In genomic region chr12:65931848-65932247, GRCm38 (mm10) we compare ENCODE assay signal across 14 mouse cellular contexts.
DNase-seq lines count a peak whose midpoint lies in the region; ATAC-seq and TF ChIP-seq lines count a peak whose summit lies in the region.
"Had no signal": no experiment of that assay in that cellular context is flagged by ENCODE, and none has a peak within 500 bp of the region (broad histone marks: within the 10 kb centered on the region; RNA-seq: fewer than 3 reads in every experiment).

No protein-coding gene starts in this region.

- WGBS in heart, adult 2 months, result 27% methylated on average over 4 of the region's 4 CpGs
- WGBS in heart, embryonic 10.5 days, result 44% methylated on average over 4 of the region's 4 CpGs
- WGBS in midbrain, embryonic 16.5 days, result 18% methylated on average over 4 of the region's 4 CpGs
- 33% methylated on average over 4 of the region's 4 CpGs for WGBS in midbrain, embryonic 13.5 days

- 0 out of 2 replicates have a peak, but pooled peaks have one; percentile 67 for ATAC-seq in midbrain, embryonic 16.5 days
- no peak for ATAC-seq in midbrain, embryonic 13.5 days

- no peak overlapping the region for H3K27ac ChIP-seq in heart, adult 2 months
- H3K27ac ChIP-seq in heart, embryonic 10.5 days, result no peak overlapping the region
- H3K27ac ChIP-seq in midbrain, embryonic 16.5 days (ENCODE audit: low read length), result no peak overlapping the region
- no peak overlapping the region for H3K27ac ChIP-seq in midbrain, embryonic 13.5 days
- H3K27ac ChIP-seq: embryonic facial prominence, embryonic 12.5 days; hindbrain, embryonic 15.5 days; limb, embryonic 15.5 days; macrophage had no signal

- no peaks in the 10 kb centered on the region for H3K79me2 ChIP-seq in heart, adult 2 months (replicated peaks; ENCODE audit: control insufficient read depth, insufficient read depth, low read length)

- H3K9me3 ChIP-seq in heart, embryonic 10.5 days, result no peaks in the 10 kb centered on the region
- no peaks in the 10 kb centered on the region for H3K9me3 ChIP-seq in midbrain, embryonic 16.5 days (replicated peaks; ENCODE audit: control insufficient read depth, low read length, poor library complexity, severe bottlenecking)
- H3K9me3 ChIP-seq in midbrain, embryonic 13.5 days, result no peaks in the 10 kb centered on the region
- H3K9me3 ChIP-seq: embryonic facial prominence, embryonic 12.5 days; G1E; hindbrain, embryonic 15.5 days; limb, embryonic 15.5 days had no signal

- no peaks in the 10 kb centered on the region for H3K4me1 ChIP-seq in heart, adult 2 months (ENCODE audit: control insufficient read depth, insufficient read depth, low read length)
- H3K4me1 ChIP-seq in heart, embryonic 10.5 days, result no peaks in the 10 kb centered on the region
- H3K4me1 ChIP-seq in midbrain, embryonic 16.5 days (ENCODE audit: control insufficient read depth, insufficient read depth, low read length), result no peaks in the 10 kb centered on the region
- no peaks in the 10 kb centered on the region for H3K4me1 ChIP-seq in midbrain, embryonic 13.5 days (replicated peaks)
- H3K4me1 ChIP-seq: embryonic facial prominence, embryonic 12.5 days; hindbrain, embryonic 15.5 days; limb, embryonic 15.5 days had no signal

- H3K4me3 ChIP-seq in heart, adult 2 months, result no peak overlapping the region
- no peak overlapping the region for H3K4me3 ChIP-seq in heart, embryonic 10.5 days
- H3K4me3 ChIP-seq in midbrain, embryonic 16.5 days (ENCODE audit: low read depth, low read length), result no peak overlapping the region
- H3K4me3 ChIP-seq in midbrain, embryonic 13.5 days (replicated peaks), result no peak overlapping the region
- H3K4me3 ChIP-seq: embryonic facial prominence, embryonic 12.5 days; hindbrain, embryonic 15.5 days; limb, embryonic 15.5 days had no signal

- no peak for DNase-seq in heart, adult 2 months
- no peak for DNase-seq in heart, embryonic 10.5 days (ENCODE audit: low spot score)
- peak; percentile 49 for DNase-seq in embryo, embryonic 11 days
- DNase-seq in retina, embryonic 14.5 days (ENCODE audit: low spot score), result peak; percentile 67
- DNase-seq in gastrocnemius, postnatal 4 days (ENCODE audit: low spot score in 2 of 2), result no peak
- no peak for DNase-seq in adrenal gland, postnatal 25 days
- DNase-seq: adrenal gland, postnatal 10 days had no signal

- no peak overlapping the region for H3K4me2 ChIP-seq in midbrain, embryonic 16.5 days (ENCODE audit: low read length)
- H3K4me2 ChIP-seq in midbrain, embryonic 13.5 days (replicated peaks), result no peak overlapping the region
- H3K4me2 ChIP-seq: hindbrain, embryonic 15.5 days; limb, embryonic 15.5 days had no signal

- no peak for TF ChIP-seq EP300 in heart, adult 2 months (IDR thresholded peaks at IDR 0.05; ENCODE audit: insufficient read depth, low read depth, low read length)

- no peak overlapping the region for H3K9ac ChIP-seq in heart, adult 2 months (ENCODE audit: low read depth, low read length)
- H3K9ac ChIP-seq in midbrain, embryonic 16.5 days (ENCODE audit: low read depth, low read length), result no peak overlapping the region
- no peak overlapping the region for H3K9ac ChIP-seq in midbrain, embryonic 13.5 days (replicated peaks)
- H3K9ac ChIP-seq: embryonic facial prominence, embryonic 12.5 days; hindbrain, embryonic 15.5 days; limb, embryonic 15.5 days had no signal

- H3K27me3 ChIP-seq in heart, adult 2 months (ENCODE audit: control insufficient read depth, insufficient read depth, low read length), result no peaks in the 10 kb centered on the region
- H3K27me3 ChIP-seq in heart, embryonic 10.5 days (ENCODE audit: insufficient read depth, poor library complexity, severe bottlenecking), result no peaks in the 10 kb centered on the region
- H3K27me3 ChIP-seq in midbrain, embryonic 16.5 days (ENCODE audit: control insufficient read depth, insufficient read depth, low read depth, low read length), result no peaks in the 10 kb centered on the region
- H3K27me3 ChIP-seq in midbrain, embryonic 13.5 days, result no peaks in the 10 kb centered on the region
- H3K27me3 ChIP-seq: embryonic facial prominence, embryonic 12.5 days; hindbrain, embryonic 15.5 days; limb, embryonic 15.5 days had no signal

- 0 out of 2 replicates have a peak, but pooled peaks have one; percentile 12 for TF ChIP-seq CTCF in heart, adult 2 months (IDR thresholded peaks at IDR 0.05)

- H3K36me3 ChIP-seq in heart, adult 2 months (ENCODE audit: control insufficient read depth, insufficient read depth, low read length), result no peaks in the 10 kb centered on the region
- H3K36me3 ChIP-seq in heart, embryonic 10.5 days, result no peaks in the 10 kb centered on the region
- no peaks in the 10 kb centered on the region for H3K36me3 ChIP-seq in midbrain, embryonic 16.5 days (ENCODE audit: control insufficient read depth, insufficient read depth, low read length)
- no peaks in the 10 kb centered on the region for H3K36me3 ChIP-seq in midbrain, embryonic 13.5 days
- H3K36me3 ChIP-seq: embryonic facial prominence, embryonic 12.5 days; G1E; hindbrain, embryonic 15.5 days; limb, embryonic 15.5 days had no signal

- intact Hi-C loops in heart, adult 2 months (cut with DNase I), result no loop called here

- TF ChIP-seq POLR2A in heart, adult 2 months (IDR thresholded peaks at IDR 0.05; ENCODE audit: insufficient read depth, low read depth, low read length), result no peak

Comparison
In these comparisons a context has a peak if more than half of its experiments do, and no peak if none do; other contexts are left out.
1. DNase-seq: peak in embryo, embryonic 11 days (single experiment) and retina, embryonic 14.5 days (single experiment); none in heart, adult 2 months (0 of 2), heart, embryonic 10.5 days (single experiment), gastrocnemius, postnatal 4 days (0 of 2) and adrenal gland, postnatal 25 days (single experiment).